Mouse (Mus musculus) CH12.LX (cell line): Measurements from ENCODE around the gene Gm21836.

Experiments used
- CHD2 ChIP-seq: IDR thresholded peaks from 2 replicates; pipeline ENCODE4 v1.6.1; 2011; ENCODE audit warnings: low read length, improper control_type of control experiment
- EP300 ChIP-seq: IDR thresholded peaks from 2 replicates; pipeline ENCODE4 v1.6.1; 2011; ENCODE audit warnings: low read length, improper control_type of control experiment
- HCFC1 ChIP-seq: IDR thresholded peaks from 2 replicates; pipeline ENCODE4 v1.6.1; 2012; ENCODE audit warnings: low read depth, mild to moderate bottlenecking, inconsistent platforms, low read length, improper control_type of control experiment
- MAX ChIP-seq: IDR thresholded peaks from 2 replicates; pipeline ENCODE4 v1.6.1; 2011; ENCODE audit warnings: low read length, improper control_type of control experiment
- MYC ChIP-seq: IDR thresholded peaks from 2 replicates; pipeline ENCODE4 v1.6.1; 2011; ENCODE audit warnings: low read depth, mild to moderate bottlenecking, improper control_type of control experiment, low read length
- NRF1 ChIP-seq: IDR thresholded peaks from 2 replicates; pipeline ENCODE4 v1.6.1; 2014; ENCODE audit warnings: low read depth, mild to moderate bottlenecking, inconsistent platforms, low read length, improper control_type of control experiment, moderate library complexity
- POLR2A ChIP-seq: IDR thresholded peaks from 2 replicates; pipeline ENCODE4 v1.6.1; 2011; ENCODE audit warnings: low read depth, mild to moderate bottlenecking, improper control_type of control experiment, low read length
- SIN3A ChIP-seq: IDR thresholded peaks from 2 replicates; pipeline ENCODE4 v1.6.1; 2012; ENCODE audit warnings: low read length, improper control_type of control experiment, inconsistent platforms
- TBP ChIP-seq: conservative IDR thresholded peaks from 2 replicates; pipeline ENCODE4 v1.6.1; 2011; ENCODE audit warnings: low read depth, low read length, improper control_type of control experiment
- TCF12 ChIP-seq: IDR thresholded peaks from 2 replicates; pipeline ENCODE4 v1.6.1; 2014; ENCODE audit warnings: low read depth, mild to moderate bottlenecking, inconsistent platforms, low read length, improper control_type of control experiment
- ZMIZ1 ChIP-seq: IDR thresholded peaks from 2 replicates; pipeline ENCODE4 v1.6.1; 2012; ENCODE audit warnings: low read depth, mild to moderate bottlenecking, inconsistent platforms, low read length, improper control_type of control experiment

- TF ChIP-seq NRF1 (no peak), EP300 (no peak), MYC (no peak), HCFC1 (no peak), ZMIZ1 (no peak), CHD2 (no peak), POLR2A (no peak), SIN3A (no peak), TBP (no peak), TCF12 (no peak), MAX (no peak)
These were observed 17.9 kb downstream of the Gm21836 start for GRCm38 (mm10) chr9:124475689-124476088.
